Mouse (Mus musculus) lung, postnatal 36 days (tissue): ENCODE measurements at regions not wholly inside any gene's neighbourhood (a gene's known extent, or its start where the extent isn't known, plus 50 kb on each side); places are given as distances from the start of the nearest gene placed in this dataset.
A peak's percentile ranks its signal among the peaks of the same experiment; 100 is the strongest.

Experiments used
- DNase-seq: peaks from one replicate; pipeline ENCODE4 v3.0.0; 2022; ENCODE audit warnings: mixed read lengths

GRCm38 (mm10) chr13:45218251-45218650 is 139.8 kb downstream of the Gm9817 start:
- no peak for DNase-seq

GRCm38 (mm10) chr13:45219671-45220070 is 141.2 kb downstream of the Gm9817 start:
- DNase-seq, result no peak

GRCm38 (mm10) chr13:45230804-45231203 is 152.3 kb downstream of the Gm9817 start:
- DNase-seq, result no peak

GRCm38 (mm10) chr13:45235236-45235635 is 154.3 kb upstream of the Mylip start:
- no peak for DNase-seq

- no peak for DNase-seq
Measured at GRCm38 (mm10) chr13:45238258-45238657, 151.3 kb upstream of the Mylip start.

GRCm38 (mm10) chr13:45239153-45239552 is 150.4 kb upstream of the Mylip start:
- DNase-seq, result peak; percentile 80

- no peak for DNase-seq
Measured at GRCm38 (mm10) chr13:45240009-45240653, 149.4 kb upstream of the Mylip start.

- no peak for DNase-seq
Measured at GRCm38 (mm10) chr13:45242261-45242660, 147.3 kb upstream of the Mylip start.

GRCm38 (mm10) chr13:45242750-45243149 is 146.8 kb upstream of the Mylip start:
- no peak for DNase-seq

GRCm38 (mm10) chr13:45245651-45246050 is 143.9 kb upstream of the Mylip start:
- no peak for DNase-seq

GRCm38 (mm10) chr13:45246341-45246740 is 143.2 kb upstream of the Mylip start:
- DNase-seq, result no peak

GRCm38 (mm10) chr13:45250028-45250427 is 139.5 kb upstream of the Mylip start:
- no peak for DNase-seq

GRCm38 (mm10) chr13:45251068-45251467 is 138.5 kb upstream of the Mylip start:
- DNase-seq, result no peak

- DNase-seq, result no peak
Measured at GRCm38 (mm10) chr13:45252126-45252525, 137.4 kb upstream of the Mylip start.

- no peak for DNase-seq
Measured at GRCm38 (mm10) chr13:45253221-45253620, 136.3 kb upstream of the Mylip start.

- no peak for DNase-seq
Measured at GRCm38 (mm10) chr13:45255277-45255676, 134.3 kb upstream of the Mylip start.

GRCm38 (mm10) chr13:45262011-45262410 is 127.5 kb upstream of the Mylip start:
- peak; percentile 79 for DNase-seq

GRCm38 (mm10) chr13:45266287-45267064 is 123.1 kb upstream of the Mylip start:
- DNase-seq, result peak; percentile 28

GRCm38 (mm10) chr13:45267446-45267845 is 122.1 kb upstream of the Mylip start:
- no peak for DNase-seq

- DNase-seq, result no peak
Measured at GRCm38 (mm10) chr13:45267906-45268305, 121.6 kb upstream of the Mylip start.

GRCm38 (mm10) chr13:45274261-45274884 is 115.2 kb upstream of the Mylip start:
- peak; percentile 63 for DNase-seq

GRCm38 (mm10) chr13:45275391-45275790 is 114.2 kb upstream of the Mylip start:
- DNase-seq, result no peak

- DNase-seq, result peak; percentile 42
Measured at GRCm38 (mm10) chr13:45277842-45278416, 111.6 kb upstream of the Mylip start.

GRCm38 (mm10) chr13:45281106-45281505 is 108.4 kb upstream of the Mylip start:
- DNase-seq, result no peak
